Mouse (Mus musculus) urinary bladder, postnatal 4 days (tissue): ENCODE results near the gene Tmem120a.
A peak's percentile ranks its signal among the peaks of the same experiment; 100 is the strongest.

Experiments used
- DNase-seq, 2 experiments: peaks; one replicate each; pipeline ENCODE4 v3.0.0; 2021 to 2022; ENCODE audit warnings: low spot score in 2 of 2

Tmem120a gene

GRCm38 (mm10) chr5:135743741-135744609 is at the start of gene Tmem120a:
Gene Tmem120a (minus strand): TSS chr5:135744448.
- DNase-seq = peak; percentile 93 to 96

- no peak for DNase-seq
These were observed 38.7 kb upstream of the Tmem120a start for GRCm38 (mm10) chr5:135782901-135783300.

GRCm38 (mm10) chr5:135780331-135780730 is 36.1 kb upstream of the Tmem120a start:
- no peak for DNase-seq

- DNase-seq = peak; percentile 99 to 100
These were observed 34.5 kb upstream of the Tmem120a start, which contains the start of gene Mdh2 for GRCm38 (mm10) chr5:135778471-135779445. Gene Mdh2 (plus strand): TSS chr5:135778480.

GRCm38 (mm10) chr5:135777796-135778470 is 33.7 kb upstream of the Tmem120a start, which contains the start of gene Styxl1:
Gene Styxl1 (minus strand): TSS chr5:135778385.
- peak in 1 of 2 experiments; percentile 64 for DNase-seq

GRCm38 (mm10) chr5:135776546-135776945 is 32.3 kb upstream of the Tmem120a start:
- DNase-seq = no peak

GRCm38 (mm10) chr5:135772519-135772918 is 28.3 kb upstream of the Tmem120a start:
- no peak for DNase-seq

- no peak for DNase-seq
These were observed 20.7 kb upstream of the Tmem120a start for GRCm38 (mm10) chr5:135764971-135765370.

GRCm38 (mm10) chr5:135763526-135763925 is 19.3 kb upstream of the Tmem120a start:
- DNase-seq = peak; percentile 57 to 71

- no peak for DNase-seq
These were observed 17.6 kb upstream of the Tmem120a start for GRCm38 (mm10) chr5:135761881-135762280.

- no peak for DNase-seq
These were observed 7.3 kb upstream of the Tmem120a start for GRCm38 (mm10) chr5:135751595-135751994.

- no peak for DNase-seq
These were observed 6.8 kb upstream of the Tmem120a start for GRCm38 (mm10) chr5:135751041-135751440.

- no peak for DNase-seq
These were observed 494 bp upstream of the Tmem120a start for GRCm38 (mm10) chr5:135744742-135745141.

- no peak for DNase-seq
These were observed 1.1 kb downstream of the Tmem120a start for GRCm38 (mm10) chr5:135742941-135743740.

- no peak for DNase-seq
These were observed 2.1 kb downstream of the Tmem120a start for GRCm38 (mm10) chr5:135742156-135742555.

- no peak for DNase-seq
These were observed 6.0 kb downstream of the Tmem120a start for GRCm38 (mm10) chr5:135738266-135738665.

- no peak for DNase-seq
These were observed 7.1 kb downstream of the Tmem120a start for GRCm38 (mm10) chr5:135737154-135737553.

- DNase-seq = no peak
These were observed 7.7 kb downstream of the Tmem120a start for GRCm38 (mm10) chr5:135736544-135736943.

GRCm38 (mm10) chr5:135735741-135736140 is 8.5 kb downstream of the Tmem120a start:
- no peak for DNase-seq

- DNase-seq = no peak
These were observed 10.1 kb downstream of the Tmem120a start for GRCm38 (mm10) chr5:135734057-135734680.
